Mouse (Mus musculus) hindbrain, embryonic 10.5 days (tissue): ENCODE results near the gene Sult6b2. TPM values are rescaled to one million over a fixed set of nuclear protein-coding genes. Genes with fewer than 3 reads are reported as not detected.
A peak's percentile ranks its signal among the peaks of the same experiment; 100 is the strongest.

ENCODE experiments used
- DNase-seq: peaks from one replicate; pipeline ENCODE4 v3.0.0-alpha.2; 2017; ENCODE audit warnings: low spot score
- H3K27ac ChIP-seq: fragments of 300-500 bp; sonication (generic); 2 replicates; pipeline ENCODE4 v1.5.1; 2016; ENCODE audit warnings: mild to moderate bottlenecking, moderate library complexity
- H3K27me3 ChIP-seq: fragments of 300-500 bp; sonication (generic); 2 replicates; pipeline ENCODE4 v1.6.1; 2016; ENCODE audit warnings: mild to moderate bottlenecking; ENCODE audit not compliant: poor library complexity, insufficient read depth, severe bottlenecking
- H3K36me3 ChIP-seq: fragments of 300-500 bp; sonication (generic); 2 replicates; pipeline ENCODE4 v1.6.1; 2016; ENCODE audit warnings: mild to moderate bottlenecking, moderate library complexity
- H3K4me1 ChIP-seq: fragments of 300-500 bp; sonication (generic); replicated peaks from 2 replicates; pipeline ENCODE4 v1.6.1; 2016; ENCODE audit warnings: mild to moderate bottlenecking
- H3K4me3 ChIP-seq: fragments of 300-500 bp; sonication (generic); 2 replicates; pipeline ENCODE4 v1.5.1; 2016; ENCODE audit warnings: mild to moderate bottlenecking, moderate library complexity
- H3K9me3 ChIP-seq: fragments of 300-500 bp; sonication (generic); 2 replicates; pipeline ENCODE4 v1.6.1; 2016; ENCODE audit warnings: mild to moderate bottlenecking, moderate library complexity
- WGBS: fragments of 180-500 bp; shearing (Covaris S2); methylation state at CpG from one replicate; pipeline ENCODE4 v1.1.7; 2016; 5-methylcytosine and 5-hydroxymethylcytosine counted together
- polyA plus RNA-seq: library from polyadenylated mRNA; unstranded; fragments of >200 nt; fragmentation: Nextera tagmentation; extraction: Ambion mirVana; gene quantifications from 2 replicates; pipeline ENCODE4 v1.2.1, GENCODE M21; 2016

Gene Sult6b2
- polyA plus RNA-seq, 1 experiment from 2014 or later, result 0.07 TPM

DNA sequence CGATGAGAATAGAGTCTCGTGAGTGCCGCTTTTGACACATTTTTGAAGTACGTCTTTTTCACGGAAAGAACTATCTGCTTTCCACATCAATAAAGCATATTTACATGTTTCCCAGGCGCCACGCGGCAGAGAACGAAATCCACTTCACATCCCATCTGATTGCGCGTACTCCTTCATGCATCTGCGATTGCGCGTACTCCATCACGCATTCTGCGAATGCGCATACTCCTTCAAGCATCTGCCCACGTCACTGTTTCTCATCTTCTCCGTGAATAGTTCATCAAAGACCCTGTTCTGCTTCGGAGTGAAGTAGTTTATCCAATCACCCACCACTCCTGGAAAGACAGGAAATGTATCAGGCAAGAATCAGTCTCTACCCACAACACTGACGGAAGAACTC is 18.2 kb downstream of the Sult6b2 start:
- Histone ChIP-seq H3K27ac (no peak overlapping the region), H3K9me3 (no peaks in the 10 kb centered on the region), H3K27me3 (no peaks in the 10 kb centered on the region), H3K4me1 (no peaks in the 10 kb centered on the region), H3K36me3 (no peaks in the 10 kb centered on the region), H3K4me3 (no peak overlapping the region)
- 88% methylated on average over 21 of the region's 21 CpGs for WGBS
- no peak for DNase-seq

- peak; percentile 48 for DNase-seq
- H3K4me3 ChIP-seq, result no peak overlapping the region
- 34% methylated on average over 4 of the region's 4 CpGs for WGBS
- H3K27me3 ChIP-seq, result no peaks in the 10 kb centered on the region
- H3K27ac ChIP-seq, result no peak overlapping the region
- H3K9me3 ChIP-seq, result no peaks in the 10 kb centered on the region
- 0 out of 2 replicates have a peak, but pooled peaks cover under 1% of the 10 kb centered on the region for H3K4me1 ChIP-seq
- H3K36me3 ChIP-seq, result no peaks in the 10 kb centered on the region
These were observed 19.0 kb downstream of the Sult6b2 start for GRCm38 (mm10) chr6:142785343-142785742.

DNA sequence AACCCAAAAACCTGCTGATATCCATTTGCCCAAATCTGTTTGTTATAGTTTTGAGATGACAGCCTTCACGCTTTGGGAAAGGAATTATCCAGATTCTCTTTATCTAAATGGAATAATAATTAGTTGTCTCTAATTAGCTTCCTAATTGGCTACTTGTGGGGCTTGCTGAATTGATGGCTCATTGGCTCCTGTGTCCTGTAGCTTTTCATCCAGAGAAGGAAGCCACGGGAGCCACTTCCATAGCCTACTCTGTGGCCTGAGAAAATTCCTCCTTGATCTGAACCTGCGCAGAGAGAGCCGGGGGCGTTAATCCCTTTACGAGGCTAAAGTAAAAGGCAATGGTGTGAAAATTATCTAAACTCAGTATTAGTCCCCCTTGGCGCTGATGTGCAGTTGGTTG is 23.0 kb downstream of the Sult6b2 start:
- no peaks in the 10 kb centered on the region for H3K9me3 ChIP-seq
- WGBS, result 85% methylated on average over 7 of the region's 7 CpGs
- H3K27me3 ChIP-seq, result no peaks in the 10 kb centered on the region
- peaks cover 10% of the 10 kb centered on the region; the same call in 1 of the 2 replicates for H3K4me1 ChIP-seq
- DNase-seq, result no peak
- H3K4me3 ChIP-seq, result no peak overlapping the region
- H3K27ac ChIP-seq, result no peak overlapping the region
- no peaks in the 10 kb centered on the region for H3K36me3 ChIP-seq

GRCm38 (mm10) chr6:142780574-142781033 is 23.7 kb downstream of the Sult6b2 start:
- no peaks in the 10 kb centered on the region for H3K9me3 ChIP-seq
- no peak overlapping the region for H3K4me3 ChIP-seq
- no peaks in the 10 kb centered on the region for H3K36me3 ChIP-seq
- DNase-seq, result no peak
- 73% methylated on average over 4 of the region's 4 CpGs for WGBS
- H3K27ac ChIP-seq, result peak overlapping the region; percentile 10; the same call in 1 of the 2 replicates
- H3K27me3 ChIP-seq, result no peaks in the 10 kb centered on the region
- H3K4me1 ChIP-seq, result peaks cover 12% of the 10 kb centered on the region; the same call in 1 of the 2 replicates

- Histone ChIP-seq H3K27me3 (no peaks in the 10 kb centered on the region), H3K36me3 (peaks cover 3% of the 10 kb centered on the region), H3K9me3 (no peaks in the 10 kb centered on the region), H3K4me1 (peaks cover 12% of the 10 kb centered on the region; the same call in 1 of the 2 replicates), H3K27ac (peak overlapping the region; percentile 10; the same call in 1 of the 2 replicates), H3K4me3 (no peak overlapping the region)
- WGBS, result 70% methylated on average over 14 of the region's 14 CpGs
- no peak for DNase-seq
These were observed 24.3 kb downstream of the Sult6b2 start for GRCm38 (mm10) chr6:142779812-142780573.

GRCm38 (mm10) chr6:142779045-142779811 is 25.1 kb downstream of the Sult6b2 start:
- Histone ChIP-seq H3K27ac (peak overlapping the region; percentile 10; the same call in 1 of the 2 replicates), H3K4me3 (no peak overlapping the region), H3K36me3 (peaks cover 11% of the 10 kb centered on the region), H3K9me3 (no peaks in the 10 kb centered on the region), H3K4me1 (peaks cover 12% of the 10 kb centered on the region; the same call in 1 of the 2 replicates), H3K27me3 (no peaks in the 10 kb centered on the region)
- 60% methylated on average over 11 of the region's 11 CpGs for WGBS
- DNase-seq, result peak; percentile 38

GRCm38 (mm10) chr6:142776935-142777334 is 27.4 kb downstream of the Sult6b2 start:
- WGBS, result 87% methylated on average over 4 of the region's 4 CpGs
- H3K36me3 ChIP-seq, result peaks cover 33% of the 10 kb centered on the region
- H3K4me1 ChIP-seq, result peaks cover 12% of the 10 kb centered on the region; the same call in 1 of the 2 replicates
- H3K27me3 ChIP-seq, result no peaks in the 10 kb centered on the region
- H3K27ac ChIP-seq, result no peak overlapping the region
- no peak for DNase-seq
- H3K9me3 ChIP-seq, result no peaks in the 10 kb centered on the region
- no peak overlapping the region for H3K4me3 ChIP-seq

DNA sequence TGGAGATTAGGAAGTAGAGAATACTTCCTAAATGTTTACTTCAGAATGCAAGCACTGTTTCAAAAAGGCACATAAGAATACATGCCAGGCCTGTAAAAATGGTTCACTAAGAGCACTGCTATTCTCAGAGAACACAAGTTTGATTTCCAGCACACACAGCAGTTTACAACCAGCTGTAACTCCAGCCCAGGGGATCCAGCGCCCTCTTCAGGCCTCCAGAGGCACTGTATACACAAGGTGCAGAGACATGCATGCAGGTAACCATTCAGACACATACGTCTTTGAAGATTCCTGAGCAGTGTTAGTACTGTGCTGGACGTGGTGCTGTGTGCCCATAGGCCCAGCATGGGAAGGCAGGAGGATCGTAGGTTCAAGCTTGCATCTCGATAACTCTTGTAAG is 30.7 kb downstream of the Sult6b2 start:
- no peak for DNase-seq
- H3K4me3 ChIP-seq, result no peak overlapping the region
- 0 out of 2 replicates have a peak, but pooled peaks cover 2% of the 10 kb centered on the region for H3K4me1 ChIP-seq
- WGBS, result 91% methylated on average over 5 of the region's 5 CpGs
- no peaks in the 10 kb centered on the region for H3K9me3 ChIP-seq
- peaks cover 67% of the 10 kb centered on the region for H3K36me3 ChIP-seq
- no peak overlapping the region for H3K27ac ChIP-seq
- no peaks in the 10 kb centered on the region for H3K27me3 ChIP-seq

GRCm38 (mm10) chr6:142771643-142772042 is 32.7 kb downstream of the Sult6b2 start:
- H3K27ac ChIP-seq, result no peak overlapping the region
- DNase-seq, result no peak
- H3K4me3 ChIP-seq, result no peak overlapping the region
- WGBS, result 95% methylated on average over 4 of the region's 4 CpGs
- H3K9me3 ChIP-seq, result no peaks in the 10 kb centered on the region
- H3K4me1 ChIP-seq, result 0 out of 2 replicates have a peak, but pooled peaks cover 2% of the 10 kb centered on the region
- H3K27me3 ChIP-seq, result no peaks in the 10 kb centered on the region
- peaks cover 86% of the 10 kb centered on the region for H3K36me3 ChIP-seq

DNA sequence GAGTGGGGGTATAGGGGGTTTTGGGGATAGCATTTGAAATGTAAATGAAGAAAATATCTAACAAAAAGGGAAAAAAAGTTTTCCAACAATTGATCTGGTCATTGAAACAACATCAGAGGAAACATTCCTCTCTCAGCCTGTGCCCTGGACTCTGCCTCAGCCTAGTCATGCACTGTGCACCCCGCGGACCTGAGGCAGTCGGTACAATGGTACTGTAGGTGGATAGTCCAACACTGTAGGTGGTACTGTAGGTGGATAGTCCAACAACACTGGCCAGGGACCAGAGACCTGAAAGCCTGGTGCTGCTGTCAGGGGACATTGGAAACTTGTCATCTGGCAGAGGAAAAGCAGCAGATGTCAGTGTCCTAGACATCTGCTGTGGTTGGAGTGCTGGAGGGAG is 34.4 kb downstream of the Sult6b2 start:
- no peaks in the 10 kb centered on the region for H3K9me3 ChIP-seq
- 90% methylated on average over 3 of the region's 3 CpGs for WGBS
- peaks cover 100% of the 10 kb centered on the region for H3K36me3 ChIP-seq
- no peaks in the 10 kb centered on the region for H3K27me3 ChIP-seq
- H3K4me1 ChIP-seq, result no peaks in the 10 kb centered on the region
- DNase-seq, result no peak
- no peak overlapping the region for H3K4me3 ChIP-seq
- H3K27ac ChIP-seq, result no peak overlapping the region

DNA sequence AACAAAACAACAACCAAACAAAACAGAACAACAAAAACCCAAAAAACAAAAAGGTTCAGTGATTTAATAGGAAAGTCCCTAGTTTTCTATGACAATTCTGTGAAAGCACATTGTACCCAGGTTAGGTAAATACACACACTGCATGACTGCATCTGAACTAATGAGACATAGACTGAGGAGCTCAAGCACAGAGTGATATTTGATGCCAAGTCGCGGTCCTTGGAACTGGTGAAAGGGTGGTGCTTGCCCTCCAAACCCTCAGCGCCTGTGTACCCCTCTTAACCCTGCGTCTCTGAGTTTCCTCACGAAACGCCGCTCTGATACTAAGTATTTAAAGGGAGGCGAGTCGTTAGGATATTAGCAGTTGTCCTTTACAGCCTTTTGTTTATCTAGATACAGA is 37.0 kb downstream of the Sult6b2 start:
- Histone ChIP-seq H3K36me3 (peaks cover 89% of the 10 kb centered on the region), H3K27me3 (no peaks in the 10 kb centered on the region), H3K4me3 (no peak overlapping the region), H3K4me1 (no peaks in the 10 kb centered on the region), H3K9me3 (no peaks in the 10 kb centered on the region), H3K27ac (no peak overlapping the region)
- no peak for DNase-seq
- WGBS, result 89% methylated on average over 9 of the region's 9 CpGs

DNA sequence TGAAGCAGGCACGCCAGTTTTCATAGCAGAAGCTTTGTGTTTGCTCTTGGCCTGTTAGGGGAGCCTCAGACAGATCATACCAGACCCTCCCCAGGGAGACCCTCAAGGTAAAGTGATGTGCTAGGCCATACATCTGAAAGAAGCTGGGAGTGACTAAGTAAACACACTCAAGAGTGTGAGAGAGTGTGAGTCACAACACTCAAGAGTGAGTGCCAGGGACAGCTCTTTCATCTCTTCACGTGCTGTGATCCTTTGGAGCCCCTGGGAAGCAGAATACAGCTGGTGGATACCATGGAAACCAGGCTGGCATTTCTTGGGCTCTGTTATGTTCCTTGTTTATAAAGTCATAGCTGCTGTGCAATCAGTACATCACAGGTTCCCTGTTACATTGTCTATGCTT is 39.4 kb downstream of the Sult6b2 start:
- H3K4me3 ChIP-seq, result no peak overlapping the region
- no peaks in the 10 kb centered on the region for H3K4me1 ChIP-seq
- WGBS, result 80% methylated on average over 2 of the region's 2 CpGs
- no peaks in the 10 kb centered on the region for H3K27me3 ChIP-seq
- DNase-seq, result no peak
- H3K27ac ChIP-seq, result no peak overlapping the region
- no peaks in the 10 kb centered on the region for H3K9me3 ChIP-seq
- H3K36me3 ChIP-seq, result peaks cover 84% of the 10 kb centered on the region

- Histone ChIP-seq H3K4me3 (no peak overlapping the region), H3K9me3 (no peaks in the 10 kb centered on the region), H3K36me3 (peaks cover 47% of the 10 kb centered on the region), H3K27me3 (peaks cover 14% of the 10 kb centered on the region), H3K4me1 (peaks cover 34% of the 10 kb centered on the region), H3K27ac (no peak overlapping the region)
- DNase-seq, result no peak
- 86% methylated on average over 2 of the region's 2 CpGs for WGBS
These were observed 44.7 kb downstream of the Sult6b2 start for GRCm38 (mm10) chr6:142759633-142760032.
